Mouse (Mus musculus) lung, postnatal 36 days (tissue): ENCODE data around the gene Homer2.

Source experiments
- DNase-seq: peaks from one replicate; pipeline ENCODE4 v3.0.0; 2022; ENCODE audit warnings: mixed read lengths

The Homer2 gene

DNA sequence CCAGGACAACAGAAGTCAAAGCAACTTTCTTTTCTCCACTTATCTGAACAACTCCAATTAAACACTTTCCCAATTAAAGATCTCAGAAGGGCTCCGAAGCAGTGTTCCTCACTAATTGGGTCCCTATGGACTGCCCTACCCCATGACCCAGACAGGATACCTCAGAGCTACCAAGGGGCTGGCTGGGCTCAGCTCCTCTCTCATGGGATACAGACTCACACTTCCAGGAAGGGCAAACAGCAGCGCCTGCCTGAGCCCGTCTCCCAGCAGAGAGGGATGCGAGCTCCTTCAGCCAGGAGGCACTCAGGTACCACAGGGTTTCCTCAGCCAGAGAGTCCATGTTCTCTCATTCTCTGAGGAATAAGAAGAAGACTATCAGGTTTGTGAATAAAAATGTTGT is 9.4 kb downstream of the Homer2 start:
- DNase-seq = no peak

- DNase-seq = no peak
These were observed 11.4 kb downstream of the Homer2 start for GRCm38 (mm10) chr7:81695763-81696533.

- DNase-seq = no peak
These were observed 16.3 kb downstream of the Homer2 start for GRCm38 (mm10) chr7:81691067-81691466.

- no peak for DNase-seq
These were observed 18.1 kb downstream of the Homer2 start for GRCm38 (mm10) chr7:81689116-81689681.

DNA sequence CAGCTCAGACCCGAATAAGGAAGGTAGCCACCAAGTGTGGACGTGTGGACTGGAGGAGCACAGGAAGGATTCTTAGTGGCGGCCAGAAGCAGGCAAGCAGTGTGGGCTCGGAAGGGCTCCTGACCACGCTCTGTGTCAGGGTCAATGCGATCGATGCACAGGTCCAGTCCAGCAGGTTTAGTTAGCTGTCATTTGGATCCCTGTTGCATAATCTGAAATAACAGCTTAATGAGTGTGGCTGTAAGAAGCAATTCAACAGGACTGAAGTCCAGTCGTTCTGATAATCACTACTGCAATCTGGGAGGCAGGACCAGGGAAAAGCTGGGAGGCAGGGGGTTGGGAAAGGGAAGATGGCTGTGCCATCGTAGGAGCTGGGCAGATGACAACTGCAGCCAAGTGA is 18.9 kb downstream of the Homer2 start:
- no peak for DNase-seq

DNA sequence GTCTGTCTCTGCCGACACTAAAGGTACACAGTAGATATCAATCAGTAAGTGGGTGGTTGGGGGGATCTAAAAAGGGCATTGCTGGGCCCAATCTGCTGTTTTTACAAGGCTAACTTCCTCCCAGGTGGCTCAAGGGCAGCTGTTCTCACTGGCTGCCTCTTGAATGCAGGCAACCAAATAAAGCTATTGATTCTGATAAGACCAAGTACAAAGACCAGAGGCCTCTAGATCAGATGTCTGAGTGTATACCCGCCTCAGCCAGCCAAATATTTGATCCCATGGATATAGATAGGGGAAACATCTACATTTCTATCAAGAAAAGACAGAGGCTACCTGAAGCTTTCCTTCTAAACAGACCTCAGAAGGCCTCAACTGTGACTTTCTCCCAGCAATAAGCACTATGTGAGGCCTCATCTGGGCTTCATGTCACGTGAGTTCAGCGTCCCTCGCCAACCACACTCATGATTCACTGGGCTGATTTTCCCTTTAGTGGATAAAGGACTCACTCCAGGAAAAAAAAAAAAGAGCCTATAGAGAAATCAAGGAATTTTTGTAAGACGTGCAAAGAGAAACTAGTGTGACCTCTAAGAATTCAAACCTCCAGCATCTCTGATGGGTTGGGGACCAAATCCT is 19.5 kb downstream of the Homer2 start:
- no peak for DNase-seq

DNA sequence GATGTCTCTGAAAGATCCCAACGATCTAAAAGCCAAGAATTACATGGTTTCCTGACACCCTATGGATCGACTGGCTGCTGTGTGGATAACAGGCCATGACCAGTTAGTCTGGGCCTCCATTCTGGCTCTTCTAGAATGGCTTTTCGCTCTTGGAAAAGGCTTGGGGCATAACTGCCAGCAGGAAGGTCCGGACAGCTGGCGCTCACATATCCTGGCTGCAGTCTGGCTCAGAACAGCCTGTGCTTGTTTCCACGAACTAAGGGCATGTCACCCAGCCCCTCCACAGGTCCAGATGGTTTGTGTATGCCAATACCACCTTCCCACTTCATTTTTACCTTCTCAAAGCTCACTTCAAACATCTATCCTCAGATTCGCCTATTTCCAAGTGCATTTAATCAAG is 22.0 kb downstream of the Homer2 start:
- DNase-seq = no peak

DNA sequence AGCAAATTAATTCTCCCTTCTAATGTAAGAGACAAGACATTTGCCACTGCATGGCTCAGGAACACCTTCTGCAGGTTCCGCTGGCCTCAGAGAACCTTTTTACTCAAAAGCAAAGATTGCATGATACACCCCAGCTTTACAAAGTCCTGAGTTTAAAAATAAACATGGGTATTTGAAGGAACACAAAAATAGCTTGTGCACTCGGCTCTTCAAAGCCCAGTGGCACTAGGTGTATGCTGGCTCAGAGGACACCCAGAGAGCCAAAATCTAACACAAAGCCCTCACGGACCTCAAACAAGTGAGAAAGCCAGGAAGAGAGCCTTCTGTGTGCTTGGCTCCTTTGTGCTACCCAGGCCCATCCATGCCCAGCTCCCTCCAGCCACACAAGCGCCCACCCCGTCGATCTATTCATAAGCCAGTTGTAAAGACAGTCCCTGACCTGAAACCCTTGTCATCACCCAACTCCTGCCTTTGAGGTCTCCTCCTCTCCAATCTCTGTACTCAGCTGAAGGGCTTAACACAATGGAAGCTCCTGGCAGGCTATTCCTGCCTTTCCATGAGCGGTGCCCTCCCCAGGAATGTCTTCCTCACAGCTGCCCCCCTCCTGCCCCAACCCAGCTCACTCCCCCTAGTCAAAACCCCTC is 23.4 kb downstream of the Homer2 start:
- DNase-seq = no peak

DNA sequence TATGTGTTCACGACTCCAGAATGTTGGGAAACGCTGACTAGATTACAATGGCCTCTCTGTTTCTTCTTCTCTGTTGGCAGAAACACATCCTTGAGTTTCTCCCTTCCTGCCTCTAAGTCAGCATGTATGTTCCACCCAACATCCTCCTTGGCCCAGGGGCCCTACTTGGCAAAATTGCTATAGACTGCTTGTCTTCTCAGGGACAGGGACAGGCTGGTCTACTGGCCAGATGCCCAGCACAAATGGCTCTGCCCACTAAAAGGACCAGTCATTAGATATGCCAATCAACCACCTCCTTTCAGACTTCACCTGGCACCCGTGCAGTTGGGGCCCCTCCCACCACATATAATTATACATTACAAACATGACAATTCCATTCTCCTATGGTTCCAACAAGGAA is 25.9 kb downstream of the Homer2 start:
- no peak for DNase-seq

DNA sequence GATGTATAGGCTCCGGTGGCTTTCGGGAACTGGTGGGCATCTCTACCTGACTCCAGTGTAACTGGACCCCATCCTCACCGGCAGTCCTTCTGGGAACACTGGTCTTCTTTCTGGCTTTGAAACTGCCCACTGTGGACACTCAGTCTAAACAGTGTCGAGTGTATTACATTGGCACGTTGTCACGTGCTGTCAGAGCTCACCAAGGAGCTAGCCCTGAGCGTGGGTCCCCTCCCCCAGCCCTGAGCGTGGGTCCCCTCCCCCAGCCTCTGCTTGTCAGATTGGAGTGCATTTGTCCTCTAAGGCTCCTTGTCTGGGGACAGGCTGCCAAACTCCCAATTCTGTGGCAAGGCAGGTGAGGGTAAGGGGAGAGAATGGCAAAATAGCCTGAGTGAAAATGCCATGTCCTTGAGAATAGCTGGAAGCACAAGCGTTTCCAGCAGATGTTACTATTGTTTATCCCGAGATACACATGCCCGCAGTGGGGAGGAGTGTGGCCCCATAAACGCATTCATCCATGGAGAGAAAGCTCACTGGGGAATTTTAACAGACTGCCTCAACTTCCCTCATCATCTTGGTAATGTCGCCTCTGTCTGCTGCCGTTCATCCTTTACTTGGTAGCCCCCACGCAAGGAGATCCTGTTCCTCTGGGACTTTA is 33.8 kb downstream of the Homer2 start:
- DNase-seq = no peak

DNA sequence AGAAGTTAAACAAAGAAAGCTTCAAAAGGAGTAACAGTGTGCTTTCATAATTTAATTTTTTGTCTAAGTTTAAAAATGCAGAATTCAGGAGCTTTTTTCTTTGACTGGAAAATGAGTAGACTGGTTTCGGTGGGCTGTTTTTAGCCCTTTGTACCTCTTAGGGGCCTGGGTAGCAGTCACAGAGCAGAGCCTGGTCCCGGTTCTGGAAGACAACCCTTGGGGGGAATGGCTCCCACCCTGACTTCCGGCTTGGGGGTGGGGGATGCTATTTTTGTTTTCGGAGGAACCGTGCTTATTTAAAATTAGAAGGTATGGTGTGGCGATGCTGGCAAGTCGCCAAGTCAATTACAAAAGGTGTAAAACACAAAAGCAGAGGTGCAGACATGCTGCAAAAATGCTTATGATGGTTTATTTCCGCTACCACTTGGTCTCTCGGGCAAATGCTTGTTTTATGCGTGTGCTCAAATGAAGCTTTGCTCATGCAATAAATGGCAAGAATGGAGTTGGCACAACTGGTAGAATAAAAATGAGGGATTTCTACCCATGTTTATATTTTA is 34.5 kb downstream of the Homer2 start:
- DNase-seq = no peak

DNA sequence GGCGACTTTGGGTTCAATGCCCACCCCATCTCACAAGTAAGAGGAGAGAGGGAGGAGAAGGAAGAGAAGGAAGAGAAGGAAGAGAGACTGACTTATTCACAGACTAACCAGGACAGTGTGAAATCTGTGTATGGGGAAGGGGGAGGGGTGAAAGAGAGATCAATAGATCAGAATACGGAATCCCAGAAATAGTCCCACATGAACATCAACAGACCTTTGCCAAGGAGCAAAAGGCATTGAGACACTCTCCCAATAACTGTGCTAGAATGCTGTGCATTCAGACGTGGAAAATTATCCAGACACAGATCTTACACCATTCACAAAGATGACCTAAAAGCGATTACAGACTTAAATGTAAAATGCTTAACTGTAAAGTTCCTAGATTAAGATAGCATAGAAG is 40.2 kb downstream of the Homer2 start:
- no peak for DNase-seq

DNA sequence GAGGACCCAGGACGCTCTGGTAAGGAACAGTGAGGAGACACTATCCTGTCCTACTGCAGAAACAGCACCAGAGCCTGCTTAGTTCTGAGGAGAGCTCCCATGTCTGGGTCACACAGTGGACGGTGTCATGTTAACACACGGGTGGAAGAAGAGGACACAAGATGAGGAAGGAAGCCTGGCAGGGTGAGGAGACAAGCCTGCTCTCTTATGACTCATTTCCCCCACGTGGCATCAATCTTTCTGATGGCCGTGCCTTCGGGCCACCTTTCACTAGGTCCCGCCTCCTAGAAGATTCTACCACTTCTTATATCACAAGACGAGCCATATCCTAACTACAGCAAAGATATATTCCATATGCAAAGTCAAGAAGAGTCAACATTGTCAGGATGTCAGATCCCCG is 40.7 kb downstream of the Homer2 start:
- no peak for DNase-seq

DNA sequence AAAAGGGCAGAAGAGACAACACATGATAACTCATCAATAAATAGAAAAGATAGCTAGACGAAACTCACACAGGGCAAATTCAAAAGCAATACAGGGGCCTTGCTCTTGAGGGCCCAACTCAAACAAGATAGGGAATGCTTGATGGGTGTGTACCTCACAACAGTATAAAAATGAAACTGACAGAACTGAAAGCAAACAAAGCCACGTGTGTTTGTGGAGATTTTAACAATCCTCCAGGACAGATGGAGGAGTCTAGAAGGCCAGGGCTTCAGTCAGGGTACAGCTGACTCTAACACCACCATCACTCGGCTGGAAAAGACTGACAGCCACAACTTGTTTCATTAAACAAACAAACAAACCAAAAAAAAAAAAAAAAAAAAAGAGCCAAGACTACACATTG is 44.3 kb downstream of the Homer2 start:
- DNase-seq = no peak

GRCm38 (mm10) chr7:81657631-81658347 is 49.5 kb downstream of the Homer2 start:
- no peak for DNase-seq

DNA sequence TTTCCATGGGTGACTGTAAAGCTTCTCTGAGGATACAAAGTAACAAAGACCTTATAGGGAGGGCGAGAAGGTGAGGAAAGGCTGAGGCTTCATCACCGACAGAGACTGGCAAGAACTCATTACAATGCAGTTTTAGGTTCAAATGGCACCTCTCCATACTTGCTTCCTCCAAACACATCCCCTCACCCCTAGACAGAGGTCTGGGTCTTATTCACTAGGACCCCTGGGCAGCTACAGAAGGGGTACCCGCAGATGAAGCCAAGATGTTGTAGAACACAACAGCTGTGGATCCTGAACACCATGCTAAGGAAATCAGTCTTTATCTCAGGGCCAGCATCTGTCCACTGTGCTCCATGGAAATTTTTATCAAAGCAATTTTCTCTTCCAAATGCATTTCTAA is 50.3 kb downstream of the Homer2 start:
- no peak for DNase-seq

- DNase-seq = no peak
These were observed 50.7 kb downstream of the Homer2 start for GRCm38 (mm10) chr7:81656635-81657034.

DNA sequence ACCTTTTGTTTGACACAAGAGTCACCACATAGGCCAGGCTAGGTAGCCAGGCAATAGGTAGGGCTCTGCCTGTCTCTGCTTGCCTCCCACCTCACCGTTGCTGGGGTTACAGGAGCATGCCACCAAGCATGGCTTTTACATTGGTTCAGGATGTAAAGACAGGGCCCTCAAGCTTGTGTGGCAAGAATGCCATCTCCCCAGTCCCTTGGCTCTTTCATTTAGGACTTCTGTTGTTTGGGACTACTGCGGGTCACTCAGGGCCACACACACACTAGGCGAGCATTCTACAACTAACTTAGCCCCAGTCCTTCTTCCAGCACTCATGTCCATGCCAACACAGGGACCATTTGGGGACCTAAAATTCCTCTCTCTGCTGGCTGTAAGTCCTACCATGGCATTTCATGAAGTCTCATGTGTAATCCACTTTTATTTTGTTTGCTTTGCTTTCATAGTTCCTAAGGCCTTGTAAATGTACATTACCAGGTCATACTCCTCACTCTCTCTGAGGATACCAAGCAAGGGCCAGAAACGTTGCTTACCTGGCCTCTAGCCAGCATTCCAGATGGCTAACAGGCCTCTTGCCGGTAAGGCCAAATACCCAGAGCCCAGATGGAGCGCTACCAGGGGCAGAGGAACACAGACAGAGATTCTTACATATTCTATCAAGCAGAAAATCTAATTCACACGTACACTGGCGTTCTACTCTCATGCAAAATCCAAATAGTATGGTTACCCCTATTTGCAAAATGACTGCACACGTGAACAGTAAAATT is 52.2 kb downstream of the Homer2 start:
- peak; percentile 39 for DNase-seq

DNA sequence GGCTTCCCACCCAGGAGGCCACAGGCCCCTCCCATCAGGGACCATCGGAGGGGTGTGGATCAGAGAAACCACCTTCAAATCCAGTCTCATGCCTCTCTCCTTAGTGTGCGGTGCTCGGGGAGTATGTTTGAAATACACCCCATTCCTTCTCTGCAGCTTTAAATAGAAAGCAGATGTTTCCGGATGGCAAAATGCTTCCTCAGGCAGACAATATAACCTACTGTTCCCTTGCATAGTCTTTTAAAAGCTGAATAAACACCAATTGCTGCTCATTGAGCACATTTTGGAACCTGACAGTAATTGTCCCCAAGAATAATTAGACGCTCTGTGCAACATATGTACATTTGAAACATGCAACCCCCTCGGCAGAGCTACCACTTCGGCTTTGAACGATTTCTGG is 53.3 kb downstream of the Homer2 start:
- DNase-seq = no peak

DNA sequence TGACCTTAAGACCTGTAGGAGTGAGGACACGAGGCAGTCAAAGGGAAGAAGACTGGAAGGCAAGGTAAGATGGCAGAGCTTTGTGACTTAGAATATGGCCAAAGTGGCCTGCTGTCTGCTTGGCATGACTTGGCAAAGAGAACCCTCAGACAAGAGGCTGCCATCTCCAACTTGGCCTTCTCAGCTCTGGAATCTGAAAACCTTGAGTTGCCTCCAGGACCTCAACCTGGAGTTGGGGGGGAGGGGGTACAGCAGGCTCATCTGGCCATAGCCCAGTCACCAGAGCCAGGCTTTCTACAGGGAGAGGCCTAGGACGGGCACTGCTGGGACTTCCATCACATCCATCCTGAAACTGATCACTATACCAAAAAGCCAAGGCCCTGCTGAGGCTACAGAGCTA is 55.0 kb downstream of the Homer2 start:
- DNase-seq = no peak

GRCm38 (mm10) chr7:81651284-81651683 is 56.0 kb downstream of the Homer2 start:
- DNase-seq = no peak

GRCm38 (mm10) chr7:81649270-81649669 is 58.1 kb downstream of the Homer2 start:
- DNase-seq = no peak
